Mouse (Mus musculus): ENCODE results near the gene Nr2e1.

Nr2e1 gene

DNA sequence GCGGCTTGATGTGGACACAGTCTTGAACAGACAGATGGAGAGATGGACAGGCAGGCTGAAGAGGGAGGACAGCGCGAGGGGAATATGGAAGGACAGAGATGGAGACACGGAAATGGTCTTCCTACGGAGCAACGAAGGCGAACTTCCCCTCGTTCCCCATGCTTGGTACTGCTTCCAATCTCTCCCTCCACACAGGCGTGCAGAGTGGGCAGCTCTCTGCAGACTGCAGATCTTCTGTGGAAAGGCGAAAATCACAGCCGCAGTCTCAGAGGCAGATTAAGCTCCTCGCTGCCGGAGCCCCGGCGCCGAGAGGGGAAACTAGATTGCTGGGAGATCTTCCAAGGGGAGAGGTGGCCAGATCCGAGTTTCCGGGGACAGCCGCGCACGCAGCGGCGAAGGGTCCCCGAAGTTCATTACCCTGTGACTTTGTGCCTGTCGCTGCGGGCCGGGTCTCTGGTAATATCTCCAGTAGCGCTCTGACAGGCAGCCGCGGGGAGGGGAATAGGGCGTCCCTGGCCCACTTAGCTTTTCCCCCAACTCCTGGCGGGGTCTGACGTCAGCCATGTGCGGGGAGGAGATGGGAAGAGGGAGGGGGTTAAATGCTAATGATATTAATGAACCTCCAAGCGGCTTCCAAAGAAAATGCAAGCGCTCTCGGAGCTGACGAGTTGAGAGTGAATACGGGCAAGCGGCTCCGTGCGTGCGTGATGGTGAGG, at the start of gene Nr2e1, which contains the start of gene Ostm1:
Gene Nr2e1, minus strand, starts transcription at position 476 of the 716 bp plus-strand sequence.
Gene Ostm1, plus strand, starts transcription at position 666 of the 716 bp plus-strand sequence.
- peak; percentile 91 for DNase-seq (ENCODE audit: low spot score)

DNA sequence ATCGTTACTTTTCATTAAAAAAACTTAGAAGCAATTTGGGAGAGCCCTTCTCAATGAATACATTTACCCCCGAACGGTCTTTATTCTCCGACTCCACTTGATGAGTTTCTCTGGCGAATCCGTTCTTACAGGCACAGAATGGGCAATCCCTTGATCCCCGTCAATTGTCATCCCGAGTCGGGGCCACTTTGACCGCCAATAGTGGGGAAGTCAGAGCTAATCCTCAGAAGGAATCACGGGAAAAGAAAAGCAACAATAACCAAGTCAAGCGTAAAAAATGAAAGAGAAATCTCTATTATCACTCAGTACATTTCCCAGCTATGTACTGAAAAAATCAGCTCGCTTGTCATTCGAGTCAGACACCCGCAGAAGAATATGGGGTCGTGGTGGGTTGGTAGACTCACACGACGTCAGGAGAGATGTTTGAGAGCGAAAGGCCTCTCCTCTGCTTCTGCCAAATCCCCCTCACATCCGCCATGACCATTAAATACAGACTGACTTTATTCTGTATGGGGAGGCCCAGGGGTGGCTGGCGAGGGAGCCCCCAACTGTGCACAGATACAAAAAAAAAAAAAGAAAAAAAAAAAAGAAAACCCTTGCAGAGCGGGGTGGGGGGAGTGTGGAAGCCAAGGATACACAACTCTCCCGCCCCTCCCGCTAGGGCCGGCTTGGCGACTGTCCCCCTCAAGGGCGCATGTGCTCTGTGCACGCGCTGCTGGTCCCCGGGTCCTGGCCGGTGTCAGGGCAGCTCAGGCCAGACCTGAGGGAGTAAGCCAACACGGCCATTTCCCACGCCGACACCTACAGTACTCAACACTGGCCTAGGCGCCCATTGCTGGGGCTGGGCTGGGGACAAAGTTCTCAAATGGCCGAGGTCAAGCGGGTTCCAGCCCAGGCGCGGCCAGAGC, 49.3 kb upstream of the Nr2e1 start:
- peak; percentile 54 for DNase-seq (ENCODE audit: low spot score)

DNA sequence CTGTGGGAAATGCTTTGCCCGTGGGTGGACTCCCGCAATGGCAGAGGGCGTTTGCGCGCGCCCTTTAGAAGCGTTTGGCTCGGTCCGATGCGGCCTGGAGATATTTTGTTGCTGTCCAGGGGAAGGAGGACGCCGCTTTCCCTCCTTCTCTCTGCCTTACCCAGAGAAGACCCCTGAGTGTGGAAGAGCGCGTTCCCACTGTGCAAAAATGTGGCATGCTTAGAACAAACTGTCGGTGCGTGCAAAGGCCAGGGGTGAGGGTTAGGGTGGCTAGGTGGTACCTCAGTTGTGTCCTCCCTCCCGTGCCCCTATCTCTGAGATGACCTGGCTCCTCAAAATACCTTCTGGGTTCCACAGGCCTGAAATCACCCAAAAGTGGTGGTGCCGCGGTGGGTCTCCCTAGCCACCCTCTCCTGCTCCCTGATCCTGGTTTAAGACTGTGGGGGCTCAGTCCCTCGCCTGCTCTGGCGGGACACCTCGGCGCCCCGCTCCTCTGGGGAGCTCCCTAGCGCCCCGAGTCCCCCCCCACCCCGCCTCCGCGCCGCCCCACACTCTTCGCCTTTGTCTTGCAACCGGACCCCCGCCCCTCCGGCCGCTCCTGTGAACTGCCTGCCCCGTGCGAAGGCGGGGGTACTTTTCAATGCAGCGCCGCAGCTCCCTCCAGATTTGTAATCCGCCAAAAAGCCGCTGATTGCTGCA, 48.5 kb upstream of the Nr2e1 start:
- DNase-seq (ENCODE audit: low spot score), result peak; percentile 17

DNA sequence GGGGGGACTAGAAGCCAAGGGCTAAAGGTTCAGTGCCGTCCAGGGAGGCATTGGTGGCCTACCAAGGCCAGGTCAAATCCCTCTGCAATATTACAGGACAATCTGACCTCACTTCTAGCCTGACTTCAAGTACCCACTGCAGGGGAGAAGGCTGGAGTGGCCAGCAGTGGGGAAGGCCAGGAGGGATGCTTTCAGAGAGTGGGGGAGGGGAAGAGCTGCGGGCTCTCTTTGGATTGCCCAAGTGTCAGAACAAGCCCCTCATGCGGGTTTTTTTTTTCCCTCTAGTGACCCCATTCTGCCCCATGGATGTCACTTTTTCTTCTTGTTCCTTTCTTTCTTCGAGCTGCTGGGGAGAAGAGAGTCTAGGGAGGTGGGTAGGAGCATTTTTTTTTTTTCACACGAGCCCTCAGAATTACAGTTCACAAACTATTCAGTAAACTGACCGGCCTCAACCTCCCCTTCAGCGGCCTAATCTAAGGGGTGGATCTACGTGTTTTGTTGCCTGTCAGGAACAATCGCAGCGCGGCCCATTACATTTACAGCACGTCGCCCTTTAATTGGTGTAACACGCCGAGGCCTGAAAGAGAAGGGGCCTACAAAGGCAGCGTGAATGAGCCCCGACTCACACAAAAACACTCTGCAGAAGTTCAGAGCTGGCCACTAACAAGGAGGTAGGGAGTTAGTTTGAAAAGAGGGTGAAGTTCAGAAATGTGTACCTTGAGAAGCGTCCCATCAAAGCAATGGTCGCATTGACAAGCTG, 47.3 kb upstream of the Nr2e1 start:
- DNase-seq (ENCODE audit: low spot score), result peak; percentile 76

DNA sequence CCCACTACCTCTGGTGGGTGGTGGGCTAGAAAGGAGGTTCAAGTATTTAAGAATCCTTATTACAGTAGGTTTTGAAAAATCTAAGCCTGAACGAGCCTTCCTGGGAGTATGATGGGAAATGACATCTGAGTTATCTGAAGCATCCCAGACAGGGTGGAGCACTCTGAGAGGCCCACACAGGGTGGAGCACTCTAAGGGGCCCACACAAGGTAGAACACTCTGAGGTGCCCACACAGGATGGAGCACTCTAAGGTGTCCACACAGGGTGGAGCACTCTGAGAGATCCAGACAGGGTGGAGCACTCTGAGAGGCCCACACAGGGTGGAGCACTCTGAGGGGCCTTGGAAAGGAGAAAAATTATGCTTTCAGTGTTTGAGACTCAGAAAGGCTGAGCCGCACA, 42.5 kb upstream of the Nr2e1 start:
- DNase-seq (ENCODE audit: low spot score), result no peak

DNA sequence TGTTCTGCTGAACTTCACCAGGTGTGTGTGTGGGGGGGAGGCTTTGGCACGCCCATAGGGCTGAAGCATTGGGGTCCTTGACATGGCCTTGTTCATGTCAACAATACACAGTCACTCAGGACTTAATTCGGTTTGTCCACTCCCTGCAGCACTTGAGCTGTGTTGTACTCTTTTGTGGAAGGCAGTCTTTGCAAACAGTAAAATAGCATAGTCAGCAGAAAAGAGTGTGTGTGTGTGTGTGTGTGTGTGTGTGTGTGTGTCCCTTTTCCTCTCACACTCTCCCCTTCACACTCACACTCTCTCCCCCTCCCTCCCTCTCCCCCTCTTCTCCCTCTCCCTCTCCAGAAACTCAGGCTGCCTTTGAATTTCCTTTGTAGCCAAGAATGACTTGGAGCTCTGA, 34.9 kb upstream of the Nr2e1 start:
- DNase-seq (ENCODE audit: low spot score), result no peak

DNA sequence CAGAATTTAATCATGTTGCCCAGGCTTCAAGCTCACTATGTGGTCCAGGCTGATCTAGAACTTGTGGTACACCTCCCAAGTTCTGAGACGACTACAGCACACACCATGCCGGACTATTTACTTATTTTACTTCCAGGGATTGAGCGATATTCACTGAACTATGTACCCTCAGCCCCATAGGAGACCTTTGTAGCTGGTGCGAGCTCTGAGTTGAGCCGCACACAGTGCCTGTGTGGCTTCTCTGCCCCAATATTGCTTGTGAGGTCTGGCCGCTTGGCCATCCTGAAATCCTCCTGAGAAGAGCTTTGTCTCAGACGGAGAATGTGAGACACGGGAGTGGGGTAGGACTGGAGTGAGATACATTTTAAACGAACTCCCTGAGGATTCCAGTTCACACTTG, 31.3 kb upstream of the Nr2e1 start:
- DNase-seq (ENCODE audit: low spot score), result no peak

DNA sequence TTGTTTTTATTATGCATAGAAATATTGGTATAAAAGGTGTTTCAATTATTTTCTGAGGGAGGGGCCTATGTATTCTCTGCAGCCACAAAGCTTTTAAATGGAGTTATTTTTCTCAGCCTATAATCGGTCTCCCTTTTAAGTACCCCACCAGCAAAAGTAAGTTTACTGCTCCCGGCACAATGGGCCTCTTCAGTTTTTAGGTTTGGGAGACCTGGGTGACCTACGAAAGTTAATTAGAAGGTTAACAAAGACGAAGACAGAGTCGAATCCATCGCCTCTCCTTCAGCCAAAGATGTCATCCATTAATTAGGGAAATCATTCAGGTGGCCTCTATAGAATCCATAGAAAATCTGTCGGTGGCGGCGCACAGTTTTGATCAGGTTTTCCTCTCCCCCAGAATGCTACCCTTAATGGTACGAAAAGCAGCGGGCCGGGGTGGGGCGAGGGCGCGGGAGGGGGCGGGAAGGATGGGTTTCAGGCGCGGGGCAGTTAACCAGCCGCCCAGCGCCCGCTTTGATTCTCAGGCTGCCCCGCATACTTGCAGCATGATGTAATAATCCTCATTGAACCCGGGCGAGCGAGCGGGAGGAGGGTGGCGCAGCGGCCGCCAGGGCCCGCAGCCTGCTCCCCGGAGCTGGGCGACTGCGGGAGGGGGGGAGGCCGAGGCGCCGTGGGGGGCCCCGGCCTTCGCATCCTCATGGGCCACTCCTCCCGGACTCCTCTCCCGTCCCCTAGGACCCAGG, 30.4 kb upstream of the Nr2e1 start:
- peak; percentile 83 for DNase-seq (ENCODE audit: low spot score)

DNA sequence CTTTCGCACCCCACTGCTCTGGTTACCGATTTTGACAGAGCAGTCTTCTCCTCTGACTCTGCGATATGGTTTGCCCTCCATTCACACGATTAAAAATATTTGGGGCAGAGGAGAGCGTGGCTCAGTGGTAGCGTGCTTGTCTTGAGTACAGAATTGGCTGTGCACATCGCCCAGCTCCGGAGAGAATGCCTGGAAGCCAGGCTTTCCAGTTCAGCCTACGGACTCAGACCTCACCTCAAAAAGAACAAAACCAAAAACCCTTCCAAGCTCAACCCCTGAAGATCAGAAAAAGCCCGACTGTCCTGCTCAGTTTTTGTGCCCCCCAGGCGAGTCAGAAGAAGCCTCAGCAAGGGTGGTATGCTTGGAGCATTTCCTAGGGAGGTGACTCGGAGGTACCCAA, 29.6 kb upstream of the Nr2e1 start:
- DNase-seq (ENCODE audit: low spot score), result no peak

DNA sequence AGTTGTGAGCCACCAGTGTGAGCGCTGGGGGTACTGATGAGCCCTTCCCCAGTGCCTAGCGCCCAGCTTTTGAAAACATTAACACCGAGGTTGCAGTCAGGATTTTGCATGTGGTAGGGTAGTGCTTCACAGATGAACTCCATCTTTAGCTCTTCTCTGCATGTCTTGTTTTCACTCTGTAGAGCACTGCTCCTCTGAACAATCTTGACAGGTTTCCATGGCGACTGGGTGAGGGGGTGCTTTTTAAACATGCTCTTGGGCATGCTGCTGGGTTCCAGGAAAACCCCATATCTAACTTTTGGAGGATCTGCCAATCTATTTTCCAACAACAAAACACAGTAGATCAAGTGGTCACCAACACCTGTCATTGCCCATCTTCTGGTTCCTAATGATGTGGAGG, 23.3 kb upstream of the Nr2e1 start:
- DNase-seq (ENCODE audit: low spot score), result no peak

DNA sequence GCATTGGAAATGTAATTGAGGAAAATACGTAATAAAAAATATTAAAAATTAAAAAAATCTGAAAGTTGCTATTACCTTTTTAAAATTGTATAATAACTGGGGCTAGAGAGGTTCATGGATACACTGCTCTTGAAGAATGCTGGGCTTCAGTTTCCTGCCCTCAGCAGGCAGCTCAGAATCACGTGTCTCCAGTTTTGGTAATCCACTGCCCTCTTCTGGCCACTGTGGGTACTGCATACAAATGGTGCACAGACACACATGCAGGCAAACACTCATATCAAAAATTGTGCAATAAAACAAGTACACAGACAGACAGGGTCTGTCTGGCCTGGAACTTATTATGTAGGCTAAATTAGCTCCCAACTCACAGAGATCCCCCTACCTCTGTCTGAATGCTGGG, 21.4 kb upstream of the Nr2e1 start:
- no peak for DNase-seq (ENCODE audit: low spot score)

DNA sequence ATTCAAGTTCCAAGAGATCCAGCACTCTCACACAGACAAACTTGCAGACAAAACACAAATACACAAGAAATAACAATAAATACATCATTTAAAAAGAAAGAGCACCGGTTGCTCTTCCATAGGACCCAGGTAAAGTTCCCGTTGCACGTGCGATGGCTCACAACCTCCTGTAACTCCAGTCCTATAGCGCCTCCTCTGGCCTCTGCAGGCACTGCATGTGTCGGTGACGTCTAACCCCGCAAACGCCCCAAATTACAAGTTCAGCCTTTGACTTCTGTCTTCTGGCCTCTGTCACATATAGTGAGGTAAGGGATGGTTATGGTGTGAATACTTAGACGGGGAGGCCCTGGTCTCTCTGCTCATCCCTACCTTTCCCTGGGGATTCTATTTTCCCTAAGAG, 18.1 kb upstream of the Nr2e1 start:
- DNase-seq (ENCODE audit: low spot score), result no peak

DNA sequence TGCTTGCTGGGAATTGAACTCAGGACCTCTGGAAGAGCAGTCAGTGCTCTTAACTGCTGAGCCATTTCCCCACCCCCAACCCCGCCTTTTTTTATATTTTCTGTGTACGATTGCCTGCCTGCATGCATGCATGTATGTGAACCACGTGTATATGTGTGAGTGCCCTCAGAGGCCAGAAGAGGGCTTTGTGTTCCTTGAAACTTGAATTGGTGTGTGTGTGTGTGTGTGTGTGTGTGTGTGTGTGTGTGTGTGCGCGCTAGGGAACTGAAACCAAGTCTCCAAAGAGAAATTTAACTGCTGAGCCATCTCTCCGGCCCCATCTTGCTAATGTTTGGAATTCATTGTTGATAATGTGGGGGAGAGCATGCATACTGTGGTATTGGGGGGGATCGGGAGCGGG, 15.2 kb upstream of the Nr2e1 start:
- no peak for DNase-seq (ENCODE audit: low spot score)

DNA sequence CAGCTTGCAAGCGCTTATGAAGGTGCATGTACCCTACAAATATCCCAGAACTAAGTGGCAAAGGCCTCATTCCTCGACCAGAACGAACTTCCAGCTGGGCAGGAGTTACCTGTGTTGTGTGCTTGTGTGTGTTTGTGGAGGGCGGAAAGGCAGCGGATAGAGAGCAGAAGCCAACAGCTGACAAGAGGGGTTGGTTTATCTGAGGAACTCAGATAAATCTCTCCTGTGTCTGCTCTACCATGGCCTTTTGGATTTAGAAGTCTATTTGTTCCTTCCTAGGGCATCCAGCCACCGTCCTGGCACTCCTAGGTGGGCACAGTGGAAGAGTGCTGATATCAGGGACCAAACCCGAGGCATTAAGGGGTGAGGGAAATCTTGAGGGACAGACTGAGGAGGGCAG, 9.8 kb upstream of the Nr2e1 start:
- DNase-seq (ENCODE audit: low spot score), result no peak

DNA sequence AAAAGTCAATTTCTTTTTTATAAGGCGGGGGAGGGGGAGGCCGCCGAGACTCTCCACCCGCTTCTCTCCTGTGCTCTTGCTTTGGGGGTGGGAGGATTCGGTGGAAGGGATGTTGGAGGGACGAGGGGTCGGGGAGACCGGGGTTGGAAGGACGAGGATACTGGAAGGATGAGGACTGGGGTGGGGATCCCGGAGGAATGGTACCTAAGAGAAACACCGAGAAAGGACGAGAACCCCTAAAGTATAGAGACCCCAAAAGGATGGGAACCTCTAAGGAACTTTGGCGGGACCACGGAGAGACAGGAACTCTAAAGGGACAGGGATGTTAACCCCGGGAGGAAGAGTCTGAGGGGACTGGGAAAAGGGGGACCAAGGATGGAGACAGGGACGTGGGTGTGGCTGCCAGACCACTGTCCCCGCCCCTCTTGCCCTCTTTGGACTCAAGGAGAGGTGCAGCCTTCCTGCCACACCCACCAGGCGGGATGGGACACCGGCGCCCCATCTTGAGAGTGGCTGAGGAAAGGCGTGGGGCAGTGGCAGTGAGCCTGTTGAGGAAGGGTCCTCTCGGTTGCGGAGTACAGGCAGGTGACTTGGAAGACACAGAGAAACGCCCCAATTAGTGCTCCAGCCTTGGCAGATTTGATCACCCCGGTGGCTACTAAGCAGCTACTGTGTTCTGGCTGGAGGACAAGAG, 8.7 kb upstream of the Nr2e1 start:
- DNase-seq (ENCODE audit: low spot score), result peak; percentile 65

DNA sequence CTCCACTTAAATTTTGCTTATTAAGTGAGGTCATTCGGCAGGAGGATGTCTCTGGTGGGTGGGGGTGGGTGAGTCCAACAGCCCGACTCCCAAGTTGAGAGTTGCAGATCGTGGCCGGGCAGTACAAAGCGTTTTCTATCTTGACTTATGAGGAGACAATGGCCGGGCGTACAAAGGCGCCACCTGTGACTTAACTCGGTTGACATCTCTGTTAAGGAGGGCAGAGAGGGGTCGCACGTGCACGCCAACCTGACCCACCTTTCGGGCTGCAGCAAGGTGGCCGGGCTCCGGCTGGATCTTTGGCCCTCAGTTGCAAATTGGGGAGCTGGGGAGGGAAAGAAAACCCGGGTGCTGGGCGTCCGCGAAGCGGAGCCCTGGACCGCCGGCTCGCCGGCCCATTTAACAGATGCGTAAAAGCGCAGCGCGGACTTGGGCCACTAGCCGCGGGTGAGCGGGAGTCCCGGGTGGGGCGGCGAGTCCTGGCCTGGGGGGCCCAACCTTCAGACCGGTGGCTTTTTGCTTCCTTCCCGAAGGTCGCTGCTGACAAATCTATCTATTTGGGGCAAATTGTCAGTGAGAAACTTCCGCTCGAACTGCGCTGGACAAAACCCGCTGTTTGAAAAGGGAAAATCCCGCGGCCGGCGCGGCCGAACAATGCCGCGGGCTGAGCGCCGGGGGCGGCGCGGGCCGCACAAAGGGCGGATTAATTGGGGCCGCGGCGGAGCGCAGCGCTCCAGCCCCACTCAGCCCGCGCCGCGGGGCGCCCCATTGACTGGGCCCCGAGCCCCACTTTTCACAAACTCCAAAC, 8.0 kb upstream of the Nr2e1 start:
- peak; percentile 88 for DNase-seq (ENCODE audit: low spot score)

DNA sequence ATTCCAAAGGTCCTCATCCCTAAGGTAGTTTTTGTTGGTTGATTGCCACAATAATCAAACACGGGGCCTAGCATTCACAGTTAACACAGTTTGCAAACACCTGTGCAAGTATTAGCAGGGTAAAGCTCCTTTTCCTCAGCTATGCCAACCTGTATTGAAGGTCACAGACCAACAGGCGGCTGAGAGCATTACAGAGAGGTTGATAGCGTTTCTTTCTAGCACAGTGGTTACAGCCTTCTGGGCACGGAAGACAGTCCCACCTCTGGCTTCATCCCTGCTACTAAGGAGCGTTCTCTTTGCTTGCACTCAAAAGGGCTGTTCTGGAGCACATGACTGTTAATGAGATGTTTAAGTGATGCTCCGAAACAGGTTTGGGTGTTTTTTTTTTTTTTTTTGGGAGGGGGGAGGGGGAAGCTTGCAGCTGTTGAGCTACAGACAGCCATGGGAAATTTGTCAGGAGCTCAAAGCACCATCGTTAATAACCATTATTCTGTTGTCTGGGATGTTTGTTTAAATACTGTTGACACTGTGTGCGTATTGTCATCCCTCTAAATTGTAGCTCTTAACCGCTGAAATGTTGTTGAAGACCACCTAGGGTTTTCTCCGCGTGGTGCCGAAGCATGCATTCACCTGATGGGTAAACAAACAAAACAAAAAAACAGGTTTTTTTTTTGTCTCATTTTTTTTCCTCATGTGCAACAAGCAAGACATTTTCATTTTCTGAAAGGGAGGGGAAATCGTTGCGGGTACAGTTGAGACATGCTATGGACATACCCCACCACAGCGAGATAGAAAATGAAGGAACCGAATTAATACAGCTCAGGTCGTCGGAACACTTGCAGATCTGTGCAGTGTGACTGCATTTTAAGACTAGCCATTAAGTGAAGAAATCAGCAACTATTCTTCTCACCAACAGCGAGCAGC, 7.1 kb upstream of the Nr2e1 start:
- no peak for DNase-seq (ENCODE audit: low spot score)

DNA sequence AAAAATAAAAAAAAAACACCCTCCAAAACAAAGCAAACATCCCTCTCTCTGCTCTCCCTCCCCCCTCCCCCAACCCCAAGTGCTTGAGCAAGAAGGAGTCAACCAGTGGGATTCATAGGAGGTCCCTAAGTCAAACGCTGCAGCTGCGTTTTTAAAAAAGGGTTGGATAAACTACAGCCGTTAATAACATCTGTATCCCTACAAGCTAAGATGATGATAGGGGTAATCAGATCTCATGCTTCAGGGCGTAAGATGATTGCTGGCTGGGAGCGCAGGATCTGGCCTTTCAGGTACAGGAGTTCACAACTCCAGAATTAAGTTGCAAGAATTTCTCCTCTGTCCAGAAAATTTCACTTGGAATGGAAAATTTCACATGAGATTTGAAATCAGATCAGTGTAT, 6.1 kb upstream of the Nr2e1 start:
- DNase-seq (ENCODE audit: low spot score), result peak; percentile 62
